Mouse (Mus musculus) inflammation-experienced regulatory T-cells, adult 6 months (primary cell): ENCODE measurements around the gene Ripply2. TPM values are rescaled to one million over a fixed set of nuclear protein-coding genes. Genes with fewer than 3 reads are reported as not detected.

ENCODE experiments used
- ATAC-seq: one replicate; pipeline ENCODE4 v1.8.0; 2017
- polyA plus RNA-seq, 3 experiments: library from polyadenylated mRNA; unstranded; fragments of 100-300 nt; shearing (Covaris generic); gene quantifications; one replicate each; pipeline ENCODE4 v1.2.1; 2017

Ripply2 gene
- polyA plus RNA-seq, 3 experiments from 2014 or later = not detected

DNA sequence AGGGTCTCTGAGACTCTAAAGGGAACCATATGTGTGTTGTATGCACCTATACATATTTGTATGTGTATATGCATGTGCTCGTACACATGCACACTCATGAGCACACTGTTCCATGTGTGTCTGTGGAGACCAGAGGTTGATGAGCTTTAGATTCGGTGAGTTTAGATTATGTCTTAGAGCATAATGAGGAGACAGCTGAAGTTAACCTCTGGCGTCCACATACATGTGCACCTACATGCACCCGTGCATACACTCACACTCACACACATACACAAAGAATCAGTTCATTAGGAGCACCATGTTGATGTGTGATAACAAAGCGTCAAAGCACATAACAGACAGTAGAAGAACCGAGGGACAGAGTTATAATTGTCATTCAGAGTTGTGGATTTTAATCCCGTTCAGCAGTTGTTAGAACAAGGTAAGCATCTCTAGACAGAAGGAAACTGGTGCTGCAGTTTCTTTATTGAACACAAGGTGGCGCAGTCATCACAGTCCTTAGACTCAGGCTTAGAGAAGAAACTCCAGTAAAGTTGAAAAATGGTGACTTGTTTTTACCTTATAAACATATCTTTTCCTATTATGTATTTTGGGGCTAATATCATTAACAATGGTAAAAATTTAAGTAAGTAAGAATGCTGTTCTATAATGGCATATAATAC is 12.2 kb downstream of the Ripply2 start:
- ATAC-seq = peak; percentile 75

GRCm38 (mm10) chr9:87032196-87032595 is 16.9 kb downstream of the Ripply2 start:
- no peak for ATAC-seq

DNA sequence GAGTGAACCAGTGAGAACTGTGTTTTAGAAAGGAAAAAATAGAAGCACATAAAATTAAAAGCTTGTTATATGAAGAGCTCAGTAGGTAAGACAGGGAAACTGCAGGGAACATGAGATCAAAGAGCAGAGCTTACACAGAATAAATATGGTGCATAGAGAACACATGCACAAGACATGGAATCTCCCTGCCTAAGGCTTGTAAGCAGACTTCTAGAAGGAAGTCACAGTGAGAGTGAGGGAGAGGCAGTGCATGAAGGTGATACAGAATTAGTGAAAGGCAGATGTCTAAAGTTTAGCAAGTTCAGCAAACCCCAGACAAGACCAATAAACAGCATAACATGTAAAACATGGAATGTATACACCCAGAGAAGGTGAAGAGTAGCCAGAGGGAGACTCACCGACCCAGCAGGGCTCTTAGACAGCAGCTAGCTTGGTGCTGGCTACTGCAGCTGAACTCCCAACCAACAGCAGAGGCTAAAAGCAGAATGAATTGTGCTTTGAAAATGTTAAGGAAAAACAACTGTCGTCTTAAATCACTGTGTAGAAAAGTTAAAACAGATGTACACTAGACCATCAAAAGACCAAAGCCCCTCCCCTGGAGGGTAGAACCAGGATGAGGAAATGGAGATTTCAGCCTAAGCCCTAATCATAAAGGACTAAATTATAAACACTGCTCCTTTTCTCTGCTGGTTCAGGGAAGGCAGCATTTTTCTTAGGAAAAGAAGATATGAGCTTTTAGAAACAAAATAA is 19.7 kb downstream of the Ripply2 start:
- ATAC-seq = no peak

- ATAC-seq = no peak
Measured at GRCm38 (mm10) chr9:87049425-87049824, 34.1 kb downstream of the Ripply2 start.

DNA sequence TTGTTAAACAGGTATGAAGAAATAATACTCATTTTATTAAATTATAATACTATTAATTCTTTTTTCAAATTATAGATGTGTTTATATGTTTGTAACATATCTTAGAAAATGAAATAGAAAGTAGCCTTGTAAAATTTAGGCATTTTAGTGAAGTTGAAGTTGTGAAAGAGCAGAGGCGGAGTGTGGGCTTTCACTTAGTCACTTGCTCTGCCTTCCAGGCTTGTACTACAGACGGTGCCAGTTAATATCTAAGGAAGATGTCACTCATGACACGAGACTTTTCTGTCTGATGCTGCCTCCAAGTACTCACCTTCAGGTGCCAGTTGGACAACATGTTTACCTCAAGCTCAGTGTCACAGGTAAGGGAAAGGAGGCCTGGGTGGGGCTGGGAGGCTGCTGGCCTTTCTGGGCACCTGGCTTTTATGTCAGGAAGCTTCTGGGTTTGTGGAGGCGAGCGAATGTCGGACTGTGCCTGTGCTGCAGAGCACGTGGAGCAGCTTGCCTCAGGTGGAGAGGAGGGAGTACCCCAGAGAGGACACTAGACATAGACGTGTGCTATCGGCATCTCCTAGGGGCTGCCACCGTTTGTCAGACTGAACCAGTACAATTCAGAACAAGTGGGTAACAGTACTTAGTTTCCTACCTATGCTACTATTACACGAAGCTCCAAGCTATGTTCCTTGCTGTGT is 40.4 kb downstream of the Ripply2 start:
- no peak for ATAC-seq

DNA sequence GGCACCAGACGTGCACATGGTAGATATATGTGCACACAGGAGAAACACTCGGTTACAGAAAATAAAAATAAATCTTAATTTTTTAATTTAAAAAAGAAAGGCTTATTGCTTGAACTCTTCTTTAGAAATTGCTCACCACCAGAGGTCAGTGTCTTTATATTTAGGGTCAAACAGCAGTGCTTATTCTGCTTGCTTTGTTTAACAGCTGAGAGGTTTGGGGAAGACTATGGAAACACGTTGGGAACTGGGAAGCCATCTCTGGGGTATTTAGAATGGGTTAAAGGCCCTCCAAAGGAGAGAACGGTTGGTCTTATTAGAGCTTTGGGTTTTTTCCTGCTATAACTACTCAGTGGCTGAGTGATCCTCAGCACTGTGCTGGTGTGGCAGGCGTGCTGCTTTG is 47.0 kb downstream of the Ripply2 start:
- ATAC-seq = no peak

DNA sequence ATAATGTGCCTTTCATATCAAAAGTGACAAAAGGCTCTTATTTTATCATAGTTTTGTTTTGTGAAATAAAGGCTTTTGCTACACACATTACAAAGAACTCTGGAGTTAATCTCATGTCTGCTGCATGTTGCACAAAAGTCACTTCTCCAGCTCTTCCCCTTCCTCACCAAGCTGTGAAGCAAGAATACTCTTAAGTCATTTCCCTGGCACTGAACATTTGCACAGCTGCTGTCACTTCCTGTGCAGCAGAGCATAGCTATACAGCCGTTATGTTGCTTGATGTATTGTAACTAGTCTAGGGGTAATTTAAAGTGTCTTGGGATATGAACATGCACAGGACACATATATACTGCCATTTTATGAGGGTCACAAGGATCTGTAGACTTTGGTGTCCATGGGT is 52.8 kb downstream of the Ripply2 start:
- ATAC-seq = no peak

Other genes starting within 250 kb of the Ripply2 start
- under 1 TPM in 1 of 3 experiments, not detected in 2; 0.15 TPM for gene Snap91, start 134.9 kb upstream of the Ripply2 start, polyA plus RNA-seq
- gene Cyb5r4, start 6.5 kb downstream of the Ripply2 start, polyA plus RNA-seq = 10 to 100 TPM; 22.9 to 44.6 (median 23.7) TPM
- under 1 TPM in 2 of 3 experiments, not detected in 1; 0.24 to 0.28 TPM for gene Mrap2, start 128.8 kb downstream of the Ripply2 start, polyA plus RNA-seq
- gene Cep162, start 240.0 kb downstream of the Ripply2 start, polyA plus RNA-seq = 10 to 100 TPM; 13.7 to 16.1 (median 15.4) TPM